Mouse (Mus musculus) macrophage (primary cell): ENCODE measurements around the gene Bbip1. TPM values are rescaled to one million over a fixed set of nuclear protein-coding genes. Genes with fewer than 3 reads are reported as not detected.

Experiments
- H3K27ac ChIP-seq: fragments of 350-480 bp; formaldehyde crosslinking; 2 replicates; pipeline ENCODE4 v1.9.0; 2021
- H3K36me3 ChIP-seq: fragments of 350-480 bp; formaldehyde crosslinking; 2 replicates; pipeline ENCODE4 v1.9.0; 2021; ENCODE audit errors: inconsistent target
- H3K4me3 ChIP-seq: fragments of 350-480 bp; formaldehyde crosslinking; 2 replicates; pipeline ENCODE4 v1.9.0; 2021; ENCODE audit errors: inconsistent target
- H3K79me2 ChIP-seq: fragments of 350-480 bp; formaldehyde crosslinking; 2 replicates; pipeline ENCODE4 v1.9.0; 2021; ENCODE audit errors: inconsistent target
- WGBS: methylation state at CpG from one replicate; pipeline ENCODE4 v1.1.7; 2026; ENCODE audit warnings: inconsistent platforms; ENCODE audit not compliant: missing documents; 5-methylcytosine and 5-hydroxymethylcytosine counted together
- polyA plus RNA-seq: library from polyadenylated mRNA; stranded (reverse); fragments of 250-400 nt; gene quantifications from 3 replicates; pipeline ENCODE4 v1.2.4, GENCODE M21; 2018; ENCODE audit warnings: inconsistent platforms

Bbip1 gene
- polyA plus RNA-seq, 1 experiment from 2014 or later, result 49.1 TPM

DNA sequence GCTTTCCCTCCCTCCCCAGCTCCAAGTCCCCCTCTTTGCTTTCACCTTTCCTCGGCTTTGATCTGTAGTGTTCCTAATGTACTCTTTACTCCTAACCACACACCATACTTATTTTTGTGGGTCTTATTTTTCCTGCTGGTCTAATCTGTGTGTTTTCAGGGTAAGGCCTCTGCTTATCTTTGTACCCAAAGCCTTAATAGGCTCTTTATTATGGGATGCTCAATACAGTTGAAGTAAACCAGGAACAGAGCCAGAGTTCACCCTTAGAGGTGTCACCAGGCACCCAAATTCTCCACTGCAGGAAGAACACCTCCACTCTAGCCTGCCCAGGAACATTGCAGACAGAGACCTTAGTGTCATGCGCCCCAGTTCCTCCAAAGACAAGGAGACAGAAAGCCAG, 52.9 kb downstream of the Bbip1 start:
- WGBS, result 71% methylated on average over 2 of the region's 2 CpGs
- no peak overlapping the region for H3K27ac ChIP-seq
- H3K4me3 ChIP-seq, result no peak overlapping the region
- H3K79me2 ChIP-seq, result no peaks in the 10 kb centered on the region
- H3K36me3 ChIP-seq, result no peaks in the 10 kb centered on the region

DNA sequence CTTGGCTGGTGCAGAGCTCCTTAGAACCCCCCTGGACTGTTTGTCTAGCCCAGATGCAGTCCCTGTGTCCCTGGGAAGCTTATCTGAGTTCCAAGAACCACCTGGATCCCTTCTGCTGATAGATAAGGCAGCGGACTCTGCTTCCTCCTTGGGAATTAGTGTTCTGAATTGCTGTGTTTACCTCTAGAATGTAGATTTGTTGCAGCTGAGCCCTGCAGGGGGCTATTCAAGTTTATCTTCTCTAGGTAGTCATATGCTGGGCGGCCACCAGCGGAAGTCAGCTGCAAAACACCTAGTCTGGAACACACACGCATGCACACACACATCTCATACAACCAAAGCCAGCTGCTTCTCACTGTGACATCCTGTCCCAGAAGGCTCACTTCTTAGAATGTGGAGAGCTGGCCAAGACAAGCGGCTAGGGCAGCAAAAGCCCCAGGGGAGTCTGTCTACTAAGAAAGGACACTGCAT, 53.6 kb downstream of the Bbip1 start:
- H3K27ac ChIP-seq, result no peak overlapping the region
- H3K36me3 ChIP-seq, result no peaks in the 10 kb centered on the region
- H3K79me2 ChIP-seq, result no peaks in the 10 kb centered on the region
- WGBS, result 88% methylated on average over 5 of the region's 5 CpGs
- no peak overlapping the region for H3K4me3 ChIP-seq

DNA sequence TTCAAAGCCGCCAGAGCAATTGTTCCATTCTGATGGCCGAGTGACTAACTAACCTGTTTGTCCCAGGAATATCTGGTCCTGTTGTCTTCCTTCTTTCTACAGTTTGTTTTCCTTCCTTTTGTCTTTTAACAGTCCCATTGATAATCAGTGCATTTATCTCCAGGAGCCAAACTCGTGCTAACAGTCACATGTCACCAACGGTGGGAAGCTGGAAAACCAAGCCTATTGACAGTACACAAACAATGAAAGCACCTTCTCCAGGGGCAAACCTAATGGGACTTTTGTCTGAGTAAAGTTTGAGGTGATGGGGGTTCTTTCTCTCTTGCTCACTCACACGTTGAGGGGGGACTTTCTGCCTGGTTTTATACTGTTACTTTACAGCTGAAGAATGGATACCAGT, 54.2 kb downstream of the Bbip1 start:
- Histone ChIP-seq H3K79me2 (no peaks in the 10 kb centered on the region), H3K36me3 (no peaks in the 10 kb centered on the region), H3K27ac (no peak overlapping the region), H3K4me3 (no peak overlapping the region)
- WGBS, result 83% methylated on average over 5 of the region's 5 CpGs

DNA sequence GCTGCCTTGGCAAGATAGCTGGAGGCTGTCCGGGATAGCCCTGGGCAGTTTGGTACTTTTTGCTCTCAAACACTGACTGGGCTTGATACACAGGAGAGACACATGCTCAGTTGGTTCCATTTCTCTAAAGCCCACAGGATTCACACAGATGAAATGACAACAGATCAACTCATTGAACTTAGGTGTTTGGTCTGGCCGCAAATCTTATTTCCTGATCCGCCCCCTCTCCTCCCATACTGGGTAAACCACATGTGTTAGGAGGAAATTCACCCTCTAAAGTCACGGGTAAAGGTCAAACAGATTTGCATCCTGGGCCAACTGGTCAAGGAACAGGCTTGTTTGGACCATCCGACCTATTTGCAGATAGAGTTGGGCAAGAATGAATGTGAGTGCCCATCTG, 54.9 kb downstream of the Bbip1 start:
- Histone ChIP-seq H3K36me3 (no peaks in the 10 kb centered on the region), H3K27ac (no peak overlapping the region), H3K79me2 (no peaks in the 10 kb centered on the region), H3K4me3 (no peak overlapping the region)
- 25% methylated on average over 5 of the region's 5 CpGs for WGBS

DNA sequence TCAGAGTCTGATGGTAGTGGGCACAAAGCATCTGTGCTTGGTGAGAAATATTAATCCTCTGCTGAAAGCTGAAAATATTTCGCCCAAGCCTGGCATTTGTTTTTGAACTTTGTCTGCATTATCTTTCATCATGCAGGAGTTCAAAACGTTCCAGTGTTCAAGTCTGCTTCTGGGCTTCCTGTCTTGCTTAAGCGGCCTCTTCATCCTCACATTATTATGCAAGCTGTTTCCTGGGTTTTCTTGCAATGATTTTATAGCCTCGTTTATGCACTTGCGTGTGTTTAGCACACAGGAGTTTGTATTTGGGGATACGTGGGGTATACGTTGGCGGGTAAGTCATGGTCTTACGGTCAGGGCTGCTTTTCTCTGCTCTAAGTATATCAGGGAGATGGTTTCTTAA, 56.1 kb downstream of the Bbip1 start:
- H3K4me3 ChIP-seq, result no peak overlapping the region
- H3K36me3 ChIP-seq, result no peaks in the 10 kb centered on the region
- no peaks in the 10 kb centered on the region for H3K79me2 ChIP-seq
- no peak overlapping the region for H3K27ac ChIP-seq
- WGBS, result 25% methylated on average over 9 of the region's 9 CpGs

DNA sequence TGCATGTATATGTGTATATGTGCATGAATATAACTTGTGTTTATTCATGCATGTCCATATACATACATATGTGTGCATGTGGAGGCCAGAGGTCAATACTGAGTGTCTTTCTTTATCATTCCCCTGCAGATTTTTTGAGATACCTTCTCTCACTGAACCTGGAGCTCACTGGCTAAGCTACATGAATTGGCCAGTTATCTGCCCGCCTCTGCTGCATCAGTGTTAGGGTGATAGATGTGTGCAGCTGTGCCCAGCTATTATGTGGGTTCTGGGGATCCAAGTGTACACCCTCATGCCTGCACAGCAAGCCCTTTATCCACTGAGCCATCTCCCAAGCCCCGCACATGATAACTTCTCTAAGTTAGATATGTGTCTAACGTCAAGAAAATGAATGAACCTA, 56.6 kb downstream of the Bbip1 start:
- Histone ChIP-seq H3K27ac (no peak overlapping the region), H3K4me3 (no peak overlapping the region), H3K79me2 (no peaks in the 10 kb centered on the region), H3K36me3 (no peaks in the 10 kb centered on the region)
- 61% methylated on average over 3 of the region's 3 CpGs for WGBS

DNA sequence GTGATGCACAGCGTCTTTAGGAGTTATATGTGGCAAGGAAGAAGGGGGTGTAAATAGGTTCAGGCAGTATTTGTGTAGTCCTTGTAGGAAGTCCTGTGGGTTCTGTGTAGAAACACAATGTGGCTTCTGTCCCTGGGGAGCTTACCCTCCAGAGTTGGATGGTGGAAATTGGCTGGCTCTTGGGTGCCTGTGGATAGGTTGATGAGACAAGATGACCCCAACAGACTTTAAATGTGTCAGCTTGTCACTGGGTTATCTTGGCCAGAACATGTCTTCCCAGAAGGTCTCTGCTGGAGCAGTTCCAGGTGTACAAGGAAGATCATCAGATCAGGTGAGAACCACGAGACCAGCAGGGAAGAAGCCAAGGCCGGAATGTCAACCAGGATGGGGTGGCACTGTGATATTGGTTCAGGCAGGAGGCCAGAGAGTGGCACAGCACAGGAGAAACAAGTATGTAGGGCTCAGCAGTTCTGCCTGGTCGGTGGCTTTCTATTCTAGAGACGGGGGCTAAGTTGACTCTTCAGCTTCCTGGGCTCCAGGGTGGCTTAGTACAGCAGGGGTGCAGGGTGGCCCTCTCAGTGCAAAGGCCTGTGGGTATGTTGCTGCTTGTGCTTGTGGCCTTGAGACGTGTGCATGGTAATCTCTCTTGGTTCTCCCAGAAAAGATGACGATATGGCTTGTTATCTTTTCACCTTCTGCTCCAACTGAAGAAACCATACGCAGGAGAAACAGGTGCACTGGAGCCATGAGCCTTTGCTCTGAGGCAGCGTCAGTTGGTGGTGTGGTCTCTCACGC, 57.7 kb downstream of the Bbip1 start:
- WGBS, result 91% methylated on average over 10 of the region's 10 CpGs
- Histone ChIP-seq H3K27ac (no peak overlapping the region), H3K79me2 (no peaks in the 10 kb centered on the region), H3K36me3 (no peaks in the 10 kb centered on the region), H3K4me3 (no peak overlapping the region)

DNA sequence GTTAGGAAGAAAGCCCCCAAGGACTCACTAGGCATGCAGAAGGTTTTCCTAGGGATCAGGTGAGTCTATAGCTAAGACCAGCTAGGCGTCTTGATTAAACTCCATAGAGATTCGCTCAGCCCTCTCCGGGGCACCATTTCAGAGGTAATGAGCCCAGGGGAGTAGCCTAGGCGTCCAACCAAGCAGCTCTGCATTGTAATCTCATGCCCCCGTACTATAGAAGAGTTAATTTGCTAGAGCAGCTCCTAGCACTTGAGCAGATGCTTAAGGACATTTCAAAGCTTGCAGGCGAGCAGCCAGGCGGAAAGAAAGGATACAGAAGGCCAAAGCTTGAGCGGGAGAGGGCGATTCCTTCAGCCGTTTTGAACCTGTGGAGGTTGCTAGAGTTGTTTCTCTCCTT, 59.0 kb downstream of the Bbip1 start:
- no peaks in the 10 kb centered on the region for H3K79me2 ChIP-seq
- H3K4me3 ChIP-seq, result no peak overlapping the region
- no peaks in the 10 kb centered on the region for H3K36me3 ChIP-seq
- H3K27ac ChIP-seq, result no peak overlapping the region
- WGBS, result 95% methylated on average over 9 of the region's 10 CpGs

DNA sequence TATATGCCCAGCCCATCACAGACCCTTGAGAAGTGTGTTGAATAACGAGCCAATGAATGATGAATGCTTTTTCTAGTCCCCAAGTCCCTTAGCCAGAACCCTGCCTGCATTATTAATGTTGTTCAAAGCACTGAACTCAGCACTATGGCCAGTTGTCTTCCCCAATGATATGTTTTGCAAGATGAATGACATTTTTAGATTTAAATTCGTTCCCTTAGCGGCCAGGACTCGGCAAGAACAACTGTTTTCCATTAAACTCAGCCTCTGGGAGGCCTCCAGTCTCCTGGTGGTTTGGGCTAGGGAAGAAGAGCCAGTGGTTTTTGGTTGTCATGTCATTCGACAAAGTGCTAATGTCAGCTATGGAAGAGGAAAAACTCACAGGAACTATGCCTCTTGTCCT, 62.6 kb downstream of the Bbip1 start:
- no peak overlapping the region for H3K27ac ChIP-seq
- H3K36me3 ChIP-seq, result no peaks in the 10 kb centered on the region
- 90% methylated on average over 5 of the region's 5 CpGs for WGBS
- H3K79me2 ChIP-seq, result no peaks in the 10 kb centered on the region
- no peak overlapping the region for H3K4me3 ChIP-seq

DNA sequence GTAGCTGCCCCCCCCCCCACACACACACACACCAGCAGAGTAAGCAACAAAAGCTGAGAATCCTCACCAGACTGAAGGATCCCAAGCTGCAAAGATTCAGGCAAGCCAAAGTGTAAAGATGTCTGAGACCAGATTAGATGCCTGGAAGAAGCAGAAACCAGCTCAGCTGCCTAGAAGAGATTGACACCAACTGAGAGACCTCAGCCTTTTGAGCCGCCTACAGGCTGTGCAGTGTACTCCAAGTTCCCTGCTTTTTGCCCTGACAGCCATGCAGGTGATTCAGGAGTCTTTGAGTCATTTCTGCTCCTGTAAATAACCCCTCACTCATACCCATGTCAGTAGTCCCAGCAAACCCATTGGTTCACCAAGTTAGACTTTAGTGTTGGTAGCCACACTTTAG, 64.0 kb downstream of the Bbip1 start:
- Histone ChIP-seq H3K79me2 (no peaks in the 10 kb centered on the region), H3K4me3 (no peak overlapping the region), H3K27ac (no peak overlapping the region), H3K36me3 (no peaks in the 10 kb centered on the region)
- 90% methylated on average over 1 of the region's 1 CpGs for WGBS

Other genes with a start within 250 kb of the Bbip1 start
- gene Pdcd4, start 52.4 kb downstream of the Bbip1 start, polyA plus RNA-seq, result 3.8 to 15.6 TPM (median 13.3 TPM) in 3 replicates
- gene Shoc2, start 321 bp downstream of the Bbip1 start, polyA plus RNA-seq, result 23.0 to 34.4 TPM (median 31.5 TPM) in 3 replicates
- not detected in 3 replicates for gene Adra2a, start 99.5 kb upstream of the Bbip1 start, polyA plus RNA-seq